Mouse (Mus musculus) erythroblast, embryonic 14.5 days (primary cell): ENCODE data around the gene Sphk2. TPM values are rescaled to one million over a fixed set of nuclear protein-coding genes. Genes with fewer than 3 reads are reported as not detected.

Experiments used
- H3K27me3 ChIP-seq: 2 replicates; pipeline ENCODE4 v1.6.1; 2012; ENCODE audit warnings: inconsistent platforms; ENCODE audit not compliant: control insufficient read depth
- H3K36me3 ChIP-seq: 2 replicates; pipeline ENCODE4 v1.6.1; 2012; ENCODE audit warnings: mild to moderate bottlenecking, inconsistent platforms; ENCODE audit not compliant: control insufficient read depth
- H3K4me1 ChIP-seq: 2 replicates; pipeline ENCODE4 v1.6.1; 2012; ENCODE audit warnings: inconsistent platforms; ENCODE audit not compliant: control insufficient read depth
- H3K4me3 ChIP-seq: replicated peaks from 2 replicates; pipeline ENCODE3; 2012; ENCODE audit warnings: moderate library complexity, mild to moderate bottlenecking, inconsistent platforms
- H3K9me3 ChIP-seq: 2 replicates; pipeline ENCODE4 v1.6.1; 2012; ENCODE audit warnings: low read length, inconsistent platforms, mixed read lengths; ENCODE audit not compliant: control insufficient read depth
- GATA1 ChIP-seq: IDR thresholded peaks from 2 replicates; pipeline ENCODE4 v1.6.1; 2012; ENCODE audit warnings: low read length, inconsistent platforms, mixed read lengths
- TAL1 ChIP-seq: IDR thresholded peaks from 3 replicates; pipeline ENCODE4 v1.6.1; 2012; ENCODE audit warnings: low read length, inconsistent platforms, mixed read lengths
- polyA plus RNA-seq: library from polyadenylated mRNA; stranded (reverse); fragments of >175 nt; gene quantifications from 2 replicates; pipeline ENCODE4 v1.2.3, GENCODE M21; 2012

Sphk2 gene
- polyA plus RNA-seq, 1 experiment = 5.7 TPM

GRCm38 (mm10) chr7:45730727-45731431 lies 13.1 kb upstream of the Sphk2 start:
- Histone ChIP-seq H3K27me3 (no peaks in the 10 kb centered on the region; the same call in 1 of the 2 replicates), H3K4me1 (peaks cover 26% of the 10 kb centered on the region), H3K4me3 (no peak overlapping the region), H3K9me3 (no peaks in the 10 kb centered on the region), H3K36me3 (peaks cover 37% of the 10 kb centered on the region)
- TF ChIP-seq TAL1 (no peak), GATA1 (no peak)

DNA sequence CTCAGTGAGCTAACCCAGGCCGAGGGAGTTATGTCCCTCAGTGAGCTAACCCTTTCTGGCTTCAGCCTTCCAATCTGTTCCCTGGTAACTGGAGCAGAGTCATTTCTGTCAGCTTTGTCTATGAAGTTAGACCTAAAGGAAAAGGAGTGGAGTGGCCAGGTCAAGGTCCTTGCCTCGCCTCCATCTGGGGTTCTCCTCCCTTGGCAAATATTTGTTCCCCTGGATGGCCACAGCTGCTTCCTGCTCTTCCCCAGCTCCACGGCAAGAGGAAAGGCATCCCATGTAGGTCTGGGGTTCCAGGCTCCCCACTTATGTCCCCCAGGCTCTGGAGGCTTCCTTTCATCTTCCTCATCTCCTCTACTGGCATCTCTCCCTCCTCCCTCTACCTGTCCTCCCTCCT lies 9.8 kb upstream of the Sphk2 start:
- Histone ChIP-seq H3K4me1 (peaks cover 26% of the 10 kb centered on the region), H3K36me3 (peaks cover 70% of the 10 kb centered on the region)
- TF ChIP-seq GATA1 = no peak
- TF ChIP-seq TAL1 = no peak

DNA sequence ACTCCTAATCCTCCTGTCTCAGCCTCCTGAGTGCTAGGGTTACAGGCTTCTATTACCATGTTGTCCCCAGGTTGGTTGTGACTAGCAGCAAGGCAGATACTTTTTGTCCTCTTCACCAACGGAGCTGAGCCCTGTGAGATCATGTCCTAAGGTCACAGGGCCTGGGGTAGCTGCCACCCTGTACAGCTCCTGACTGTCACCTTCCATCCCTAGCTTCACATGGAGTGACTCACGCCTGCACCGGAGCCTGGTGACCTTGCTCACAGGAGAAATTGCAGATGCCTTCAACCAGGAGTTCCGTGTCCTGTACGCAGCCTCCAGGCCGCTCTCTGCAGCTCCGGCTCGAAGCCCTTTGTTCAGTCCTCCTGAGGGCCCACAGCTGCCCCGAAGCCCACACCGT lies 8.6 kb upstream of the Sphk2 start:
- no peak for TF ChIP-seq GATA1
- TF ChIP-seq TAL1 = no peak
- Histone ChIP-seq H3K36me3 (peaks cover 82% of the 10 kb centered on the region), H3K4me3 (no peak overlapping the region), H3K9me3 (no peaks in the 10 kb centered on the region), H3K4me1 (peaks cover 25% of the 10 kb centered on the region), H3K27me3 (no peaks in the 10 kb centered on the region)

More for the DNA sequence above, 9.8 kb upstream of the Sphk2 start:
- H3K27me3 ChIP-seq = no peaks in the 10 kb centered on the region
- H3K9me3 ChIP-seq = no peaks in the 10 kb centered on the region
- H3K4me3 ChIP-seq = no peak overlapping the region

DNA sequence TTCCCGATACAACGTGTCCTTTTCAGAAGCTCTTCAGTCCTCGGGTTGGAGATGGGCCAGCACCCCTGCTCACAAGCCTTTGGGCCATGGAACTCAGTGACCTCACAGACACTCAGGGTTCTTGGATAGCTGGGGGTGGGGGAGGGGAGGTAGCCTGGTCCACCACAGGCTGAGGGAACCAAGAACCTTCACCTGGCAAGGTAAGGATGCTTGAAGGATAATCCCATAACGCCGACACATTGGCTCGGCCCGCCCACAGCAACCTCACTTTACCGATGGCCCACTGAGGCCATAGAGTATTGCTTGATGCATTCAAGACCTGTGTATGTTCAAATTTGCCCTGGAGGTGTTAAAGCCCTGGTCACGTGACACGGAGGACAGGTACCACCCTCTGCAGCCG lies 7.9 kb upstream of the Sphk2 start, which contains the start of gene Spaca4:
Gene Spaca4 (minus strand): TSS at position 101 of the 400 bp plus-strand sequence.
- TF ChIP-seq GATA1 = no peak
- no peak for TF ChIP-seq TAL1
- Histone ChIP-seq H3K27me3 (no peaks in the 10 kb centered on the region), H3K4me3 (no peak within 1 kb of the TSS), H3K36me3 (peaks cover 89% of the 10 kb centered on the region), H3K4me1 (peaks cover 22% of the 10 kb centered on the region), H3K9me3 (no peaks in the 10 kb centered on the region)

DNA sequence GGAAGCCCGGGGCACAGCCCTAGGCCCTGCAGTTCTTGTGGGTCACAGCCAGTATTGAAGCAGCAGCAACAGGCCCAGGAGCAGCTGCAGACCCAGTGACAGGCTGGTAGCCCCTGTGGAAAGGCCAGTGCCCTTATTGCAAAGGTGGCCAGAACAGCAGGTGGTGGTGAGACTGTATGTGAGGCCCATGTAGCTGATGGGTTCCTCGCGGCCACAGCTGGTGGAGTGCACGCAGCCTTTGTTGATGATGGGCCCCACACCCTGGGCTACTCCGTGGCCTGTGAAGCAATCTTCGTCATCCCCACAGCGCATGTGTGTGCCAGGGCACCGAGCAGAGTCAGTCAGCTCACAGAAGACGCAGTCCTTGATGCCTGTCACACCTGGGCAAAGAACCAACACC lies 7.3 kb upstream of the Sphk2 start:
- Histone ChIP-seq H3K4me1 (peaks cover 17% of the 10 kb centered on the region), H3K9me3 (no peaks in the 10 kb centered on the region), H3K4me3 (no peak overlapping the region), H3K36me3 (peaks cover 94% of the 10 kb centered on the region), H3K27me3 (no peaks in the 10 kb centered on the region)
- TF ChIP-seq GATA1 (no peak), TAL1 (no peak)

- H3K4me1 ChIP-seq = peaks cover 20% of the 10 kb centered on the region
- TF ChIP-seq TAL1 (no peak), GATA1 (no peak)
- H3K36me3 ChIP-seq = peaks cover 98% of the 10 kb centered on the region
- no peak overlapping the region for H3K4me3 ChIP-seq
- no peaks in the 10 kb centered on the region for H3K27me3 ChIP-seq
- no peaks in the 10 kb centered on the region for H3K9me3 ChIP-seq
Observed at GRCm38 (mm10) chr7:45723781-45724180, 6.0 kb upstream of the Sphk2 start.

DNA sequence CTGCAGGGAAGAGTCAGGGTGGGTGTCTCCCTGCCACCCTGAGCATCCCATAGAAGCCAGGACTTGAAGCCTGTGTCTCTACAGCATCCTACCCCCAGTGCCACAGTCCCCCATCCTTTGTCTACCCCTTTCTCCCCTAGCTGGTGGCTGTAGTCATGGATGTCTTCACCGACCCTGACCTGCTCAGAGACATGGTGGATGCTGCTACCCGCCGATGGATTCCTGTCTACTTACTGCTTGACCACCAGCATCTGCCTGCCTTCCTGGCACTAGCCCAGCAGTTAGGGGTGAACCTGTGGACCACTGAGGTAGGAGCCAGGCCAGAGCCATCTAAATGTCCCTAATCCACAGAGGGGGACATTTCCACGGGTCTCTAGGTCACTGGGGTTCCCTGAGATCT lies 5.5 kb upstream of the Sphk2 start:
- no peak for TF ChIP-seq GATA1
- TF ChIP-seq TAL1 = no peak
- H3K36me3 ChIP-seq = peaks cover 94% of the 10 kb centered on the region
- peaks cover 23% of the 10 kb centered on the region for H3K4me1 ChIP-seq
- no peaks in the 10 kb centered on the region for H3K27me3 ChIP-seq
- H3K9me3 ChIP-seq = no peaks in the 10 kb centered on the region
- no peak overlapping the region for H3K4me3 ChIP-seq

- Histone ChIP-seq H3K36me3 (peaks cover 86% of the 10 kb centered on the region), H3K4me3 (no peak overlapping the region), H3K4me1 (peaks cover 25% of the 10 kb centered on the region), H3K9me3 (no peaks in the 10 kb centered on the region), H3K27me3 (no peaks in the 10 kb centered on the region)
- no peak for TF ChIP-seq GATA1
- no peak for TF ChIP-seq TAL1
Observed at GRCm38 (mm10) chr7:45722348-45722713, 4.5 kb upstream of the Sphk2 start.

DNA sequence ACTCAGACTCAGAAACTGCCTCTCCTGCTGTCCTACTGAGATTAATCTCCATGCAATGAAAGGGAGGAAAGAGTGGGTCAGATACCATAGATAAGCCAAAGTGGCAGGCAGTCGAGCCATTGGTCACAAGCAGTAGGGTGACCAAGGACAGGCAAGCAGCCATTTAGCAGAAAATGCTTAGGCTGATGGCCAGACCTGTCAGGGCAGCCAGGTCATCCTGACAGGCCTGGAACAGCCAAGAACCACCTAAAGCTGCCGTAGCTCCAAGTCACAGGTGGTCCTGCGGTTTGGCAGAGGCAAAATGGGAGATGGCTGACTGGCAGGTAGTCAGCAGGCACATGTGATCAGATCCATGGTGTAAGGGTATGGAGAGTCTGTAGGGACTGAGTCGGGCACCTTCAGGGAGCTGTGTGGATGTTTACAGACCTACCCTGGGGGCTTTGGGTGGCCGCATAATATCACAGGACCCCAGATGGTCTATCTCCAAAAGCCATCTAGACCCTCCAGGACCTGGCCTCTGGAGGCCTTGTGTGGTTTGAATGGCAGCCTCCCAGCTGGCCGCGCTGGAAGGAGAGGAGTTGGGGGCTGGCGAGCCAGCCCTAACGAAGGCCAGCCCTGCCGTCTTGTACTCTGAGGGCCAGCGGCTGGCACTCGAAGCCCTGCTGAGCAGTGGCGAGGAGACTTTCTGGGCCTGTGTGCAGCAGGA lies 4.0 kb upstream of the Sphk2 start:
- no peak for TF ChIP-seq GATA1
- no peak for TF ChIP-seq TAL1
- H3K36me3 ChIP-seq = peaks cover 80% of the 10 kb centered on the region

More for the DNA sequence above, 4.0 kb upstream of the Sphk2 start:
- Histone ChIP-seq H3K4me3 (no peak overlapping the region), H3K4me1 (peaks cover 29% of the 10 kb centered on the region), H3K9me3 (no peaks in the 10 kb centered on the region), H3K27me3 (no peaks in the 10 kb centered on the region)
